Mouse (Mus musculus) spleen, adult 2 months (tissue): ENCODE results near the gene Ddx10.
A peak's percentile ranks its signal among the peaks of the same experiment; 100 is the strongest.

ENCODE experiments used
- CTCF ChIP-seq: fragments of 200-500 bp; IDR thresholded peaks from 2 replicates; pipeline ENCODE4 v1.5.1; 2011; ENCODE audit warnings: mild to moderate bottlenecking, inconsistent platforms; ENCODE audit not compliant: insufficient read depth, insufficient read length, insufficient replicate concordance; ENCODE audit errors: extremely low read depth
- POLR2A ChIP-seq: fragments of 200-500 bp; IDR thresholded peaks from 2 replicates; pipeline ENCODE4 v1.6.1; 2011; ENCODE audit warnings: low read depth, low read length, inconsistent platforms

- TF ChIP-seq CTCF (peak; percentile 56; the same call in 1 of the 2 replicates), POLR2A (no peak)
Observed at GRCm38 (mm10) chr9:53254368-53254767, 6.5 kb upstream of the Ddx10 start.
